Mouse (Mus musculus) retina, adult 2 months (tissue): ENCODE data around the gene Pgap2.

Experiments
- DNase-seq: peaks from one replicate; pipeline ENCODE4 v3.0.0-alpha.2; 2012; ENCODE audit warnings: low read depth, low spot score

Pgap2 gene

DNA sequence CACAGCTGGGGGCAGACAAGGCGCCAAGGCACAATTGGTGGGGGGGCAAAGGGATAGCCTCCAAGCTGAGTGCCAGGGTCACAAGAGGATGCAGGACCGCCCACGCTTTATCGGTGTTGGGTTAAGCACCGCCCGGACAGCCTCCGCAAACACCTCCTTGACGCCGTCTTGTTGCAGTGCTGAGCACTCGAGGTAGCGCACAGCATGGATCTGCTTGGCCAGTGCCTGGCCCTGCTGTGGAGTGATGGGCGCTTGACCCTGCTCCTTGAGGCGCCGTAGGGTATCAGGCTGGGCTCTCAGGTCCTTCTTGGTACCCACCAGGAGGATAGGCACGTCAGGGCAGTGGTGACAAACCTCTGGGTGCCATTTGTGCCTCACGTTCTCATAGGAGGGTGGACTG is 29.6 kb downstream of the Pgap2 start:
- DNase-seq = no peak

DNA sequence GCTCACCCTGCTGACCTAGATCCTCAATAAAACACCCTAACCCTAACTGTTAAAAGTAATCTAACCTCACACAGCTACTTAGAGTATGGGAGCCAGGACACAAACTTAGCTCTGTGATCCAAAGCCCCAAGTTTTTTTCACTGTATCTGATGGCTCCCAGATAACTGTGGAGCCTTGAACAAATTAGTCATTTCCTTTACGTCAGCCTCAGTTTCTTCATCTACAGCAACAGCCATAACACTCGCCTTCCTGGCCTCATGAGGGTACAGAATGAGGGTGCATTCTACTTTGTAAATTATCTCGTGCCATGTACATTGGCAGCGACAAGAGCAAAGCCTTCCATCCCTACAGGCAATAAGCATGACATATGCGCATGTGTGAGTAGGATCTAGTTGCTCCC is 32.4 kb downstream of the Pgap2 start:
- DNase-seq = no peak

- DNase-seq = no peak
These were observed 32.9 kb downstream of the Pgap2 start for GRCm38 (mm10) chr7:102242917-102243316.

GRCm38 (mm10) chr7:102243870-102244269 is 33.9 kb downstream of the Pgap2 start:
- no peak for DNase-seq

DNA sequence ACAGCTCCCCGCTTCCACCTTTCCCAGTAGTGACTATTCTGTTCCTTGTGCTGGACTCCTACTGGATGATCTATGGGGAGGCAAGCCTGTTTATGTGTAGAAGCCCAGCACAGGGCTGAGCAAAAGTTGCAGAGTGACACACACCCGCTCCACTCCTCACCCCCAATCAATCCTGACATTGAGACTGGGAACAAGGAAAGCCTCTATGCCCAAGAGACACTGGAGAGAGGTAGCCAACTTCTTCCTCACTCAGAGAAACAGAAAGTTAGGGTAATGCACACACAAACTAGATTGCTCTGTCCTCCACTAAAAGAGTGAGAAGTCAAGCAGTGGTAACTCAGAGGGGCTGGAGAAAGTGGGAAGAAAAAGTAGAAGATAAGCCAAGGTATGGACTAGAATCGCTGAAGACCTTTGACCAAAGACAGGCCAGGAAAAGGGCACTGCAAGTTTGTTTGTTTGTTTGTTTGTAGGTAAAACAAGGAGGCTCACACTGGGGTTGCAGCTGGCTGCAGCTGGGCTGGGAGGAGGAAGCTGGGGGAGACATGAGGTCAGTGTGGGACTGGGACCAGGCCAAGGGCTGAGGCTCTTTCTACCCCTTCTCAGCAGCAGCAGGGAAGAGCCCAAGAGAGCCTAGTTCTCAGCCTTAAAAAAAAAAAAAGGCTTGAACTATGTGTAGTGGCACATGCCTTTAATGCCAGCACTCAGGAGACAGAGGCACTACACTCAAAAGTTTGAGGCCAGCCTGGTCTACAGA is 35.0 kb downstream of the Pgap2 start:
- no peak for DNase-seq

GRCm38 (mm10) chr7:102245775-102246174 is 35.8 kb downstream of the Pgap2 start:
- DNase-seq = no peak

- no peak for DNase-seq
These were observed 36.3 kb downstream of the Pgap2 start for GRCm38 (mm10) chr7:102246265-102246664.

- no peak for DNase-seq
These were observed 37.2 kb downstream of the Pgap2 start for GRCm38 (mm10) chr7:102246956-102247797.

GRCm38 (mm10) chr7:102248691-102249404 is 38.8 kb downstream of the Pgap2 start:
- no peak for DNase-seq

DNA sequence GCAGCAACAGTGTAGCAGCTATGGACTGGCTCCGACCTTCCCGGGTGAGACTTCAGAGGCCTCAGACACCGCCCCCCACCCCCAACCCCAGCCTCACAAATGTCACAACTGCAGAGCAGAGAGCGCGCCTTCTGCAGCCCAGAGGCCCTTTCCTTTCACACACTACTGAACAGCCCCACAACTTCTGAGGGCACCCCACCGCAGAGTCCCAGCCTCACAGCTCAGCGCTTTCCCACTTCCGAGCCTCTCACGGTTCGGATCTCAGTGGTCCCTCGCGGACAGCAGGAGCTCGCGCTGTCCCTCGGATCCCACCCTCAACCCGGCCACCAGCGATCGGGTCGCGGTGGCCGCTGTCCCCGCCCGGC is 39.5 kb downstream of the Pgap2 start:
- DNase-seq = no peak

- no peak for DNase-seq
These were observed 40.1 kb downstream of the Pgap2 start for GRCm38 (mm10) chr7:102249896-102250630.

GRCm38 (mm10) chr7:102250631-102251214 is 40.7 kb downstream of the Pgap2 start:
- DNase-seq = no peak

GRCm38 (mm10) chr7:102253631-102254030 is 43.6 kb downstream of the Pgap2 start:
- DNase-seq = no peak

GRCm38 (mm10) chr7:102255954-102256353 is 45.9 kb downstream of the Pgap2 start, which contains the start of gene Rhog:
Gene Rhog, minus strand, starts transcription at chr7:102256054.
- DNase-seq = no peak

DNA sequence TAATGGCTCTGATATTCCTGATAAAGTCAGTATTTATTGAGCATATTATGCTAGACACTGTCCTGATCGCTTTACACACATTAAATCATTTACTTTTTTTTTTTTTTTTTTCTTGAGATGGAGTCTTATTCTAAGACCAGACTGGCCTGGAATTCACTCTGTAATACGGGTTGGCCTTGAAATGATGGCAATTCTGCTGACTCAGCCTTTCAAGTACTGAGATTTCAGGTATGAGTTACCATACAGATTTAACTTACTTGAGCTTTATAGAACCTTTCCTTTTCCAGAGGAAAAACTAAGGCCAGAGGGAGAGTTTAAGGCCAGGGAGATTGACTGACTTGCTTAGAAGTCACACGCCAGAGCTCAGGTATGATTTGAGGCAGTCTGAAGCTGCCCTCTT is 46.6 kb downstream of the Pgap2 start:
- no peak for DNase-seq

DNA sequence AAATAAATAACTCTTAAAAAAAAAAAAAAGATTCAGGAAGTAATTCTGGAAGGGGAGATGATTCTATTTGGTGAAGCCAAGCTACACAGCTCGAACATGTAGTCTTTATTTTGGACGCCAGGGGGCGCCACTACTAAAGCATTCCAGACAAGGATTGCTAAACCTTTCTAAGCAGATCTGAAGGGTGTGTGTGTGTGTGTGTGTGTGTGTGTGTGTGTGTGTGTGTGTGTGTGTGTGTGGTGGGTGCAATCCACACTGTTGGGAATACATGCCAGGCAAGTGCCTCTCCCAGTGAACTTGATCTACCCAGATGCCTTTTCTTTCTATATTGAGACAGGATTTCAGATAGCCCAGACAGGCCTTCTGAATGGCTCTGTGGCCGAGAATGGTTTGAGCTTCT is 48.2 kb downstream of the Pgap2 start:
- peak; percentile 73 for DNase-seq

GRCm38 (mm10) chr7:102258753-102259152 is 48.7 kb downstream of the Pgap2 start:
- no peak for DNase-seq

DNA sequence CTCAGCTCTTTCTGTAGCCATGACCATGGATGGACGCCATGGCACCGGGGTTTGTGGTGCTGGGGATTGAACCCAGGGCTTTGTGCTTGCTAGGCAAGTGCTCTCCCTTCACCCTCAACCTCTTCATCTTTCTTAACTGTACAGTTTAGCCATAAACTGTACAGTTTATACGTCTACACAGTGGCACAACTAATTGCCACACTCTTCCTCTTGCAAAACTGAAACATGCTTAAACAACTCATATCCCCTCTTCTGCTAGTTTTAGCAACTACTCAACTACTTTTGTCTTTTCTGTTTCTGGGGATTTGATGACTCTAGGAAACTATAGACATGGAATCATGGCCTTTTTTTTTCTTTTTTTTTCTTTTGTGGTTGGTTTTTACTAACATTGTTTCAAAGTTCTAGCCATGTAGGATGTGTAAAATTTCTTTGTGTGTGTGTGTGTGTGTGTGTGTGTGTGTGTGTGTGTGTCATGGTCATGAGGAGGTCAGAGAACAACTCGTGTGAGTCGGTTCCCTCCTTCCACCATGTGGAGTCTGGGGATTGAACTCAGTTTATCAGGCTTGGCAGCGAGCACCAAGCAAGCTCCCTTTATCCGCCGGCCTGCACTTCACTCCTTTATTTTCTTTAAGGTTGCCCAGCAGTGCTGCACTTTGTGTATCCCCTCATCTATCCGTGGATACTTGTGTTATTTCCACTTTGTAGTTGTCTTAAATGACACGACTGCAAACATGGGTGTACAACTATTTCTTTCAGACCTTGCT is 49.9 kb downstream of the Pgap2 start:
- DNase-seq = no peak

DNA sequence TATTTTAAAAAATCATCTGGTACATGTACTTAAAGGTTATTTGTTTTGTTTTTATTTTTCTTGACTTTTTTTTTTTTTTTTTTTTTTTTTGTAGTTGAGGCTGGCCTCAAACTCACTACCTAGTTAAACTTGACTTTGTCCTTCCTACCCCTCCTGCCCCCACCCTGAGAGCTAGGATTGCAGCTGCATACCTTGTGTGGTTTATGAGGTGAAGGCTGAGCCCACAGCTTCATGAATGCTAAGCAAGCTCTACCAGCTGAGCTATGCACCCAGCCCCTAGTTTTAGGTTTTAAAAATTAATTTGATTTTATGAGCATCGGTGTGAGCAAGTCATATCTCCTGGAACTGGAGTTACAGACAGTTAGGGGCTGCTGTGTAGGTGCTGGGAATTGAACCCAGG is 50.5 kb downstream of the Pgap2 start:
- DNase-seq = no peak

- no peak for DNase-seq
These were observed 53.0 kb downstream of the Pgap2 start for GRCm38 (mm10) chr7:102263020-102263419.
